Mouse (Mus musculus): ENCODE results near the gene N4bp1. TPM values are rescaled to one million over a fixed set of nuclear protein-coding genes. Genes with fewer than 3 reads are reported as not detected.
A peak's percentile ranks its signal among the peaks of the same experiment; 100 is the strongest.

N4bp1 gene
- polyA plus RNA-seq, 1 experiment from 2014 or later: 10.3 TPM

DNA sequence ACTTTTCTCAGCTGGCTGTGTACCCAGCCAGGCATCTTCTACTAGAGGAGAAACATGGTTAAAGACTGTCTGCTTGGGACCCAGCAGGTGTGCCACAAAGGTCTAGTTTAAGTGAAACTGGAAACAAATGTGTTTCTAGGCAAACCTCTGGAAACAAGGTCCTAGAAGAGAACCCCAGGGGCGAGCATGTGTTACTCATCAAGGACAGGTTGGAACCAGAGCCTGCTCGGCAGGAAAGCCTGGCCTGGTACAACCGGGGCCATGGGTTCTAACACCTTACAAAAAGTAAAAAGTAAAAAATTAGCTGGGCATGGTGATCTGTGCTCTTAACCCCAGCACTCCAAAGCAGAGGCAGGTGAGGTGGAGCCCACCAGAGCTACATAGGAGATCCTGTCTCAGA, 38.0 kb downstream of the N4bp1 start:
- Histone ChIP-seq H3K4me3 (no peak overlapping the region), H3K36me3 (replicated peaks) (peaks cover 93% of the 10 kb centered on the region), H3K4me1 (peaks cover 8% of the 10 kb centered on the region; the same call in 1 of the 2 replicates), H3K27me3 (replicated peaks; ENCODE audit: low read depth, poor library complexity, severe bottlenecking) (no peaks in the 10 kb centered on the region), H3K9me3 (no peaks in the 10 kb centered on the region), H3K27ac (replicated peaks) (no peak overlapping the region)
- DNase-seq (ENCODE audit: low spot score): no peak
- 65% methylated on average over 3 of the region's 3 CpGs for WGBS

- H3K4me1 ChIP-seq: 0 out of 2 replicates have a peak, but pooled peaks cover 6% of the 10 kb centered on the region
- no peak for DNase-seq (ENCODE audit: low spot score)
- 92% methylated on average over 5 of the region's 5 CpGs for WGBS
- no peak overlapping the region for H3K4me3 ChIP-seq
- no peaks in the 10 kb centered on the region for H3K27me3 ChIP-seq (replicated peaks; ENCODE audit: low read depth, poor library complexity, severe bottlenecking)
- H3K27ac ChIP-seq (replicated peaks): no peak overlapping the region
- no peaks in the 10 kb centered on the region for H3K9me3 ChIP-seq
- peaks cover 96% of the 10 kb centered on the region for H3K36me3 ChIP-seq (replicated peaks)
These were observed 39.2 kb downstream of the N4bp1 start for GRCm38 (mm10) chr8:86845875-86846274.

GRCm38 (mm10) chr8:86844856-86845255, 40.2 kb downstream of the N4bp1 start:
- DNase-seq (ENCODE audit: low spot score): no peak
- 94% methylated on average over 6 of the region's 6 CpGs for WGBS
- Histone ChIP-seq H3K9me3 (no peaks in the 10 kb centered on the region), H3K4me3 (no peak overlapping the region), H3K27ac (replicated peaks) (no peak overlapping the region), H3K27me3 (replicated peaks; ENCODE audit: low read depth, poor library complexity, severe bottlenecking) (no peaks in the 10 kb centered on the region), H3K4me1 (0 out of 2 replicates have a peak, but pooled peaks cover 6% of the 10 kb centered on the region), H3K36me3 (replicated peaks) (peaks cover 96% of the 10 kb centered on the region)

DNA sequence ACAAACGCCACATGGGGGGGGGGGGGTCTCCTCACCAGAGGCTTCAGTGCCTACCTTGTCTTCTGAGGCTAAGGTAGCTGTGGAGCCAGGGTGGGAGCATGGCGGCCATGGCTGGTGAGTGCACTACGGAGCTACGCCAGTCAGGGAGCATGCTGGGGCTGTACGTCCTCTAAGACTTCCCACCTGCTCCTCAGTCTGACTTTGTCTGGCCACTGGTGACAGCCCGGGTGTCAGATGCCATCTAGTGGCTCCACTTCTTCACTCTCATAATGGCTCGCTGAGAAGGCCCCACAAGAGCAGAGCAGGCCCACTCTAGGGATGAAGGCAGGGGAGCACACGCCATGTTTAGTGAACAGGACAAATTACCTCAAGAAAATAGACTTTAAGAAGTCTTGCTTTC, 41.2 kb downstream of the N4bp1 start:
- DNase-seq (ENCODE audit: low spot score): peak; percentile 29
- Histone ChIP-seq H3K4me3 (no peak overlapping the region), H3K27ac (replicated peaks) (no peak overlapping the region), H3K27me3 (replicated peaks; ENCODE audit: low read depth, poor library complexity, severe bottlenecking) (no peaks in the 10 kb centered on the region), H3K9me3 (no peaks in the 10 kb centered on the region), H3K36me3 (replicated peaks) (peaks cover 98% of the 10 kb centered on the region), H3K4me1 (0 out of 2 replicates have a peak, but pooled peaks cover 6% of the 10 kb centered on the region)
- WGBS: 76% methylated on average over 8 of the region's 8 CpGs

DNA sequence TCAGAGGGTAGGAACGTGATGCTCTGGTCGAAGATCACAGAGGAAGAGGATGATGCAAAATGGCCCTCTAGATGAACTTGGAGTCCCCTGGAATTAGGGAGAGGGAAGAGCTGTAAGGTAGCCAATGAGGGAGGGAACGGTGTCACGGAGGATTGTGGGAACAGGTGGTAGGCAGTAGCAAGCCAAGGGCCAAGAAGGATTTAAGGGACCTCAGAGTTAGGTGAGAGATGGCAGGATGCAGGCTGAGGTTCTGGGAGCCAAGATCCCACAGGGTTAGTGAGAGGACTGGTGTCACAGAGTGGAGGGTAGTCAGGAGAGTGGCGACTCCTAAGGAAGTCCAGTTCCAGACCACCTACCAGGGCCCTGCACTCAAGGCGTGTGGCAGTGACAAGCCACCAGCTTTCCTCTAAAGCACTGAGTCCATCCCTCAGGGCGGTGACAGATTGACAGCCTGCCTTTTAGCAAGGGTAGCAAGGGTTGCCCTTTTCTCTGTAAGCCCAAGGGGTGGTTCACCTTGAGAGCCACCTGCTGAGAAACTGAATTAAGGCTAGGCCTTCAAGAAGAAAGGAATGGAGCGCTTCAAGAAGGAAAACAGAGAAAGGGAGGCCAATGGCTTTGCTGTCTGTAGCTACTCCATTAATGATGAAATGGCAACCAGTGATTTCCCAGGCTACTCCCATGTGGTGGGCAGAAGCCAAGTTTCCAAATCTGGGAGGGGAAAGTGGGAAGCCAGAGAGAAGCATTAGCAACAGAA, 43.3 kb downstream of the N4bp1 start:
- H3K27ac ChIP-seq (replicated peaks): no peak overlapping the region
- H3K4me1 ChIP-seq: no peaks in the 10 kb centered on the region
- WGBS: 89% methylated on average over 8 of the region's 8 CpGs
- H3K36me3 ChIP-seq (replicated peaks): peaks cover 85% of the 10 kb centered on the region
- H3K4me3 ChIP-seq: no peak overlapping the region
- H3K27me3 ChIP-seq (replicated peaks; ENCODE audit: low read depth, poor library complexity, severe bottlenecking): no peaks in the 10 kb centered on the region
- no peak for DNase-seq (ENCODE audit: low spot score)
- H3K9me3 ChIP-seq: no peaks in the 10 kb centered on the region

GRCm38 (mm10) chr8:86840120-86840693, 44.9 kb downstream of the N4bp1 start:
- no peaks in the 10 kb centered on the region for H3K27me3 ChIP-seq (replicated peaks; ENCODE audit: low read depth, poor library complexity, severe bottlenecking)
- no peaks in the 10 kb centered on the region for H3K4me1 ChIP-seq
- no peak overlapping the region for H3K4me3 ChIP-seq
- DNase-seq (ENCODE audit: low spot score): no peak
- 96% methylated on average over 12 of the region's 12 CpGs for WGBS
- no peaks in the 10 kb centered on the region for H3K9me3 ChIP-seq
- H3K27ac ChIP-seq (replicated peaks): no peak overlapping the region
- H3K36me3 ChIP-seq (replicated peaks): peaks cover 70% of the 10 kb centered on the region

GRCm38 (mm10) chr8:86838707-86839438, 46.2 kb downstream of the N4bp1 start:
- Histone ChIP-seq H3K4me3 (no peak overlapping the region), H3K27ac (replicated peaks) (no peak overlapping the region), H3K27me3 (replicated peaks; ENCODE audit: low read depth, poor library complexity, severe bottlenecking) (no peaks in the 10 kb centered on the region), H3K4me1 (no peaks in the 10 kb centered on the region), H3K9me3 (no peaks in the 10 kb centered on the region), H3K36me3 (replicated peaks) (peaks cover 59% of the 10 kb centered on the region)
- DNase-seq (ENCODE audit: low spot score): no peak
- WGBS: 95% methylated on average over 6 of the region's 6 CpGs

DNA sequence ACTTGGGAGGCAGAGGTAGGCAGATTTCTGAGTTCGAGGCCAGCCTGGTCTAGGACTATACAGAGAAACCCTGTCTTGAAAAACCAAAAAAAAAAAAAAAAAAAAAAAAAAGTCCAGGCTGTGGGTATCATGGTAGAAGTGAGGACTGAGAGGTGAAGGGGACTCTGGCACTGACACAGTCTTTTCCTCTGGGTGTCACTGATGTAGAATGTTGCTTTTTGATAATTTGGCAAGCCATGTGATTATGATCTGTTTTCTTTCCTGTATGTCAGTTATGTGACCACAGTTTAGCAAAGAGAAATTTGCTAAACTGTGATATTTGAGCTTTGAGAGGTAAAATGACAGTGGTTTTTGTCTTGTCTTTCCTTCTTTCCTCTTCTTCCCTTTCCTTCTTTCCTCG, 47.8 kb downstream of the N4bp1 start:
- no peaks in the 10 kb centered on the region for H3K27me3 ChIP-seq (replicated peaks; ENCODE audit: low read depth, poor library complexity, severe bottlenecking)
- no peak overlapping the region for H3K4me3 ChIP-seq
- H3K9me3 ChIP-seq: no peaks in the 10 kb centered on the region
- 80% methylated on average over 2 of the region's 2 CpGs for WGBS
- H3K4me1 ChIP-seq: no peaks in the 10 kb centered on the region
- H3K36me3 ChIP-seq (replicated peaks): peaks cover 43% of the 10 kb centered on the region
- no peak overlapping the region for H3K27ac ChIP-seq (replicated peaks)
- DNase-seq (ENCODE audit: low spot score): no peak

- H3K4me1 ChIP-seq: no peaks in the 10 kb centered on the region
- no peak overlapping the region for H3K4me3 ChIP-seq
- no peaks in the 10 kb centered on the region for H3K9me3 ChIP-seq
- peaks cover 29% of the 10 kb centered on the region for H3K36me3 ChIP-seq (replicated peaks)
- H3K27me3 ChIP-seq (replicated peaks; ENCODE audit: low read depth, poor library complexity, severe bottlenecking): no peaks in the 10 kb centered on the region
- no peak for DNase-seq (ENCODE audit: low spot score)
- no peak overlapping the region for H3K27ac ChIP-seq (replicated peaks)
These were observed 49.2 kb downstream of the N4bp1 start for GRCm38 (mm10) chr8:86835881-86836280.

DNA sequence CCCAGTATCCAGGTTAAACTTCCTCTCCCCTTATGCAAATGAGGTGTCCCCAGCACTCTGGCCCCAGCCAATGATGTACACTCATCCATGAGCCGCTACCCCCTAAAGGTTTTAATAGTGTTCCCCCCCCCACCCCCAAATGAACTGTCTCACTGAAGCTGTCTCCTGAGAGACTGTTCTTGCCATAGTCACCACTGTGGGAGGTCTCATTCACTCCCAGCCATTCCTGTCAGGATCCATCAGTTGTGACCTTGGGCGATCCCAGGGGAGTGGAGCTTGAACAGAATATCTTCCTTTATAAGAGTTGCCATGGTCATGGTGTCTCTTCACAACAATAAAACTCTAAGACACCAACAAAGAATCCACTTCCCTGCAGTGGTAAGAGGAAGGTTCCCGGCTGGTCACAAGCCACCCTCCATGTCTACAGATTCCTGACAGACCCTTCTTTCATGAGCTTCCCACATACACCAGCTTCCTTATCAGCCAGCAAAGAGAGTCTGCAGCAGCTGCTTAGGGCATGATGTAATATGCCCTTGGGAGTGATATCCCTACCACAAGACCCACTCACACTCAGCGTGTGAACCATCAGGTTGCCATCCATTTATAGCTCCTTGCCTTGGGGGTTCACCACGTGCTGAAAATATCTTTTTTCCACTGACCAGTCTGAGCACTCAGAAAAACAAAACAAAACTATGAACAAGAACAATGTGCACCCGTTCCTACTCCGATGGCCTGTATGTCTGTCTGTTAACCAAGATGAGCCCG, 50.4 kb downstream of the N4bp1 start:
- Histone ChIP-seq H3K9me3 (no peaks in the 10 kb centered on the region), H3K36me3 (replicated peaks) (peaks cover 17% of the 10 kb centered on the region), H3K27ac (replicated peaks) (no peak overlapping the region), H3K27me3 (replicated peaks; ENCODE audit: low read depth, poor library complexity, severe bottlenecking) (no peaks in the 10 kb centered on the region), H3K4me1 (no peaks in the 10 kb centered on the region), H3K4me3 (no peak overlapping the region)
- WGBS: 87% methylated on average over 8 of the region's 8 CpGs
- no peak for DNase-seq (ENCODE audit: low spot score)

GRCm38 (mm10) chr8:86833937-86834336, 51.1 kb downstream of the N4bp1 start:
- H3K27ac ChIP-seq (replicated peaks): no peak overlapping the region
- no peaks in the 10 kb centered on the region for H3K9me3 ChIP-seq
- no peaks in the 10 kb centered on the region for H3K4me1 ChIP-seq
- H3K36me3 ChIP-seq (replicated peaks): peaks cover 10% of the 10 kb centered on the region
- no peak for DNase-seq (ENCODE audit: low spot score)
- no peak overlapping the region for H3K4me3 ChIP-seq
- no peaks in the 10 kb centered on the region for H3K27me3 ChIP-seq (replicated peaks; ENCODE audit: low read depth, poor library complexity, severe bottlenecking)
- 91% methylated on average over 1 of the region's 1 CpGs for WGBS

DNA sequence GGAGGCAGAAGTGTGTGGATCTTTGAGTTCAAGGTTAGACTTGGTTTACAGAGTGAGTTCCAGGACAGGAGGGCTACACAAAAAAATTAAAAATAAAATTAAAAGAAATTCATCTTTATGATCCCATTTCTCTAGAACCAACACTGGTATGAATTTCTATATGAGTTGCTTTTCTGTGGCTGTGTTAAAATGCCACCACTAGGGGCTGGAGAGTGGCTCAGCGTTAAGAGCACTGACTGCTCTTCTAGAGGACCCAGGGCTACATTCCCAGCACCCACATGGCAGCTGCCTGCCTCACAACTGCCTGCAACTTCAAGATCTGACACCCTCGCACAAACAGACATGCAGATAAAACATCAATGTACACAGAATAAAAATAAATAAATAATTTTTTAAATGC, 56.1 kb downstream of the N4bp1 start:
- DNase-seq (ENCODE audit: low spot score): no peak
- Histone ChIP-seq H3K27ac (replicated peaks) (no peak overlapping the region), H3K4me1 (no peaks in the 10 kb centered on the region), H3K36me3 (replicated peaks) (no peaks in the 10 kb centered on the region), H3K9me3 (no peaks in the 10 kb centered on the region), H3K27me3 (replicated peaks; ENCODE audit: low read depth, poor library complexity, severe bottlenecking) (no peaks in the 10 kb centered on the region), H3K4me3 (no peak overlapping the region)
- WGBS: 64% methylated on average over 2 of the region's 2 CpGs
